Mouse (Mus musculus): Measurements from ENCODE around the gene Muc16. TPM values are rescaled to one million over a fixed set of nuclear protein-coding genes. Genes with fewer than 3 reads are reported as not detected.

Gene Muc16
- polyA plus RNA-seq, 1 experiment from 2014 or later = 0.81 TPM

- H3K9ac ChIP-seq (ENCODE audit: low read depth, low read length) = peak overlapping the region; percentile 68
- peak overlapping the region; percentile 64 for H3K4me3 ChIP-seq (ENCODE audit: low read depth, low read length)
- H3K27me3 ChIP-seq (replicated peaks; ENCODE audit: control insufficient read depth, insufficient read depth, low read length) = no peaks in the 10 kb centered on the region
- peak; percentile 81 for DNase-seq (ENCODE audit: low spot score)
- peak overlapping the region; percentile 49; the same call in 1 of the 2 replicates for H3K27ac ChIP-seq (ENCODE audit: low read depth, low read length)
- WGBS = 2% methylated on average over 39 of the region's 39 CpGs
- ATAC-seq (replicated peaks; ENCODE audit: low FRiP score) = peak; percentile 91
- no peaks in the 10 kb centered on the region for H3K4me1 ChIP-seq (replicated peaks; ENCODE audit: control insufficient read depth, insufficient read depth, low read length)
- H3K4me2 ChIP-seq = peak overlapping the region; percentile 73
- no peaks in the 10 kb centered on the region for H3K9me3 ChIP-seq (ENCODE audit: control insufficient read depth, low read length)
- no peaks in the 10 kb centered on the region for H3K36me3 ChIP-seq (ENCODE audit: control insufficient read depth, insufficient read depth, low read length)
These were observed 200.8 kb downstream of the Muc16 start for GRCm38 (mm10) chr9:18473324-18474128.

- Histone ChIP-seq H3K27ac (ENCODE audit: low read depth, low read length) (no peak overlapping the region), H3K27me3 (replicated peaks; ENCODE audit: control insufficient read depth, insufficient read depth, low read length) (no peaks in the 10 kb centered on the region), H3K4me3 (ENCODE audit: low read depth, low read length) (no peak overlapping the region), H3K4me1 (replicated peaks; ENCODE audit: control insufficient read depth, insufficient read depth, low read length) (no peaks in the 10 kb centered on the region), H3K9me3 (ENCODE audit: control insufficient read depth, low read length) (no peaks in the 10 kb centered on the region), H3K4me2 (no peak overlapping the region), H3K9ac (ENCODE audit: low read depth, low read length) (no peak overlapping the region), H3K36me3 (ENCODE audit: control insufficient read depth, insufficient read depth, low read length) (no peaks in the 10 kb centered on the region)
- ATAC-seq (replicated peaks; ENCODE audit: low FRiP score) (no peak), DNase-seq (ENCODE audit: low spot score) (no peak)
- 78% methylated on average over 3 of the region's 3 CpGs for WGBS
These were observed 206.3 kb downstream of the Muc16 start for GRCm38 (mm10) chr9:18468005-18468404.

GRCm38 (mm10) chr9:18467350-18467749 lies 207.0 kb downstream of the Muc16 start:
- DNase-seq (ENCODE audit: low spot score) = no peak
- ATAC-seq (replicated peaks; ENCODE audit: low FRiP score) = no peak
- no peak overlapping the region for H3K4me2 ChIP-seq
- H3K36me3 ChIP-seq (ENCODE audit: control insufficient read depth, insufficient read depth, low read length) = no peaks in the 10 kb centered on the region
- 77% methylated on average over 3 of the region's 3 CpGs for whole genome bisulfite sequencing
- H3K4me1 ChIP-seq (replicated peaks; ENCODE audit: control insufficient read depth, insufficient read depth, low read length) = no peaks in the 10 kb centered on the region
- H3K9ac ChIP-seq (ENCODE audit: low read depth, low read length) = no peak overlapping the region
- no peak overlapping the region for H3K27ac ChIP-seq (ENCODE audit: low read depth, low read length)
- H3K4me3 ChIP-seq (ENCODE audit: low read depth, low read length) = no peak overlapping the region
- H3K9me3 ChIP-seq (ENCODE audit: control insufficient read depth, low read length) = no peaks in the 10 kb centered on the region; the same call in 1 of the 2 replicates
- no peaks in the 10 kb centered on the region for H3K27me3 ChIP-seq (replicated peaks; ENCODE audit: control insufficient read depth, insufficient read depth, low read length)

- WGBS = 83% methylated on average over 4 of the region's 4 CpGs
- peaks cover 6% of the 10 kb centered on the region; the same call in 1 of the 2 replicates for H3K36me3 ChIP-seq (ENCODE audit: control insufficient read depth, insufficient read depth, low read length)
These were observed 217.8 kb downstream of the Muc16 start for GRCm38 (mm10) chr9:18456520-18456919.

More at GRCm38 (mm10) chr9:18456520-18456919, 217.8 kb downstream of the Muc16 start:
- no peak overlapping the region for H3K4me2 ChIP-seq
- H3K4me1 ChIP-seq (replicated peaks; ENCODE audit: control insufficient read depth, insufficient read depth, low read length) = no peaks in the 10 kb centered on the region
- DNase-seq (ENCODE audit: low spot score) = no peak
- no peak overlapping the region for H3K27ac ChIP-seq (ENCODE audit: low read depth, low read length)
- H3K27me3 ChIP-seq (replicated peaks; ENCODE audit: control insufficient read depth, insufficient read depth, low read length) = no peaks in the 10 kb centered on the region
- ATAC-seq (replicated peaks; ENCODE audit: low FRiP score) = no peak
- no peak overlapping the region for H3K4me3 ChIP-seq (ENCODE audit: low read depth, low read length)
- H3K9ac ChIP-seq (ENCODE audit: low read depth, low read length) = no peak overlapping the region
- peaks cover 4% of the 10 kb centered on the region; the same call in 1 of the 2 replicates for H3K9me3 ChIP-seq (ENCODE audit: control insufficient read depth, low read length)

Small RNA genes within 50 kb of the gene (microRNA-seq; reads per million reads assigned to microRNA genes)
- not detected for gene Gm22854 (ENCODE audit: borderline number of aligned reads)

Other genes with a start within 250 kb of the Muc16 start
- gene Mbd3l2, start 243.9 kb downstream of the Muc16 start, polyA plus RNA-seq (2014; fragmentation: Nextera tagmentation; extraction: Ambion mirVana) = not detected in 2 replicates
- gene Zfp558, start 196.3 kb downstream of the Muc16 start, polyA plus RNA-seq (2014; fragmentation: Nextera tagmentation; extraction: Ambion mirVana) = 1.9 and 3.6 TPM in 2 replicates
- gene Mbd3l1, start 196.2 kb downstream of the Muc16 start, polyA plus RNA-seq (2014; fragmentation: Nextera tagmentation; extraction: Ambion mirVana) = not detected in 2 replicates
- not detected in 2 replicates for gene Olfr24, start 89.5 kb upstream of the Muc16 start, polyA plus RNA-seq (2014; fragmentation: Nextera tagmentation; extraction: Ambion mirVana)
- gene Olfr828, start 145.0 kb upstream of the Muc16 start, polyA plus RNA-seq (2014; fragmentation: Nextera tagmentation; extraction: Ambion mirVana) = not detected in 2 replicates
- not detected in 2 replicates for gene Olfr829, start 180.4 kb upstream of the Muc16 start, polyA plus RNA-seq (2014; fragmentation: Nextera tagmentation; extraction: Ambion mirVana)
- gene Olfr830, start 200.2 kb upstream of the Muc16 start, polyA plus RNA-seq (2014; fragmentation: Nextera tagmentation; extraction: Ambion mirVana) = not detected in 2 replicates